Mouse (Mus musculus): ENCODE measurements around the gene Sox12. TPM values are rescaled to one million over a fixed set of nuclear protein-coding genes. Genes with fewer than 3 reads are reported as not detected.
A peak's percentile ranks its signal among the peaks of the same experiment; 100 is the strongest.

Sox12 gene
- polyA plus RNA-seq, 1 experiment, result 8.6 TPM

DNA sequence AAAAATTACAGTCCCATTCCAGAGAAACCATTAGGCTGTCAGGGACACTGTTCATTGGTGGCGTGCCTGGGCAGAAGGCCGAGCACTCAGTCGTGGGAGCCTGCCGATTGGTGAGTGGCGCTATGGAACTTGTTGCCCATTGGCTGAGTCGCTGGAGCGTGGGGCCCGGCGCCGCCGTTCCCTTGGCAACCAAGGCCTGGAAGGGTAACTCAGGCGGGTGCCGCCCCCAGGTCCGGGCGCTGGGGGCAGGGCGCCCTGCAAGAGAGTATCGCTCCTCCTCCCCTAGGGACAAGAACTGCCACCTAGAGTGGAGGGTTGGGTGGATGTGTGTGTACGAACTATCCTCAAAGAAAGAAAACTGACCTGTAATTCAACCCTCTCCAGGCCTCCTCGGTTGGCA is 8.3 kb upstream of the Sox12 start:
- DNase-seq (ENCODE audit: low spot score), result peak; percentile 70

DNA sequence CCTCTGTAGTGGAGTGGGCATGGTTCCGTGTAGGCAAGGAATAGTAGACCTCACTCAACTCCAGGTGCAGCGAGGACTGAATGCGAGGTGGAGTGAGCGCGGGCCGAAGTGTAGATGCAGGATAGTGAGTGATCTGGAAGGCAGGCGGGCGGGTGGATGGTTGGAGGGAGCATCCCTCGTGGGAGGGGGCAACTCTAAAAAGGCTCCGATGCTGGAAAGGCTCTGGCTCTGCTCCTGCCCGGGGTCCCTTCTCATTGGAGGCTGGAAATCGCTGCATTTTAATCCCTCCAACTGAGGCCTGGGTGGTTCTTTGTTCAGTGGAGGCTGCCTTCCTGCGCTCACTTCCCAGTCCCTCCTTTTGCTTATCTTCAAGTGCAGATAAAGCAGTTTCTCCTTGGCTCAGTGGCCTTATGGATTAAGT is 1.3 kb upstream of the Sox12 start:
- no peak for DNase-seq (ENCODE audit: low spot score)

DNA sequence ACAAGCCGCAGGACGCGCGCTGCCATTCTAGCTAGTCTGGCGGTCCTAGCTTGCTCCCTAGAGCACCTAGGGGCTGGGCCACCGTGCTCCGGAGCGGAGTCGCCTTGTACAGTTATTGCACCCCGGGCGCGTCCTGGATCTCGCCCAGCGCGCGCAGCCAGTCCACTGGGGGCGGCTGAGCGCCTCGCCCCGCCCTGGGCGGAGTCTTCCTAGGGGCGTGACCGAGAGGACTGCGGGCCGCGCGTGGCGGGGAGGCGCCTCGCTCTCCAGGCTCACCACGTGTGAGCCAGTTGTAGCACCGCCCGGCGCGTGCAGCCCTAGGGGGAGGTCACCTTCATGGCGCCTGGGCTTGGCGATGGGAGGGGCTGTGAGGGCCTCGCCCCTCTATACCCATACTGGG is 828 bp upstream of the Sox12 start:
- DNase-seq (ENCODE audit: low spot score), result peak; percentile 83

DNA sequence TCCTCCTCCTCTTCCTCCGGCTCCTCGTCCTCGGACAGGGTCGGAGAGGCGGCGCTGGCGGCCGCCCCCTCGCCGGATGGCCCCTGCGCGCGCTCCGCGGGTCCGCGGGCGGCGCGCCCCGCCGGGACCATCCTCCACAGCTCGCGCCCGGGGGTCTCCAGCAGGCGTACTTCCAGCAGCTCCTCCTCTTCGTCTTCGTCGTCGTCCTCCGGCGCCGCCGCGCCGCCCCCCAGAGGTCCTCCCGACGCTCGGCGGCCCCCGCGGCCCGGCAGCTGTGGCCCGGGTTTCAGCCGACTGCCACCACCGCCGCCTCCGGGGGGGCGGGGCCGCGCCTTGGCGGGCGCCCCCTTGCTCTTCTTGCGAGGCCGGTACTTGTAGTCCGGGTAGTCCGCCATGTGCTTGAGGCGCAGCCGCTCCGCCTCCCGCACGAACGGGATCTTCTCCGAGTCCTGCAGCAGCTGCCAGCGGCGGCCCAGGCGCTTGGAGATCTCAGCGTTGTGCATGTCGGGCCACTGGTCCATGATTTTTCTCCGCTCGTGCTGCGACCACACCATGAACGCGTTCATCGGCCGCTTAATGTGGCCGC is 766 bp downstream of the Sox12 start:
- DNase-seq (ENCODE audit: low spot score), result peak; percentile 51

DNA sequence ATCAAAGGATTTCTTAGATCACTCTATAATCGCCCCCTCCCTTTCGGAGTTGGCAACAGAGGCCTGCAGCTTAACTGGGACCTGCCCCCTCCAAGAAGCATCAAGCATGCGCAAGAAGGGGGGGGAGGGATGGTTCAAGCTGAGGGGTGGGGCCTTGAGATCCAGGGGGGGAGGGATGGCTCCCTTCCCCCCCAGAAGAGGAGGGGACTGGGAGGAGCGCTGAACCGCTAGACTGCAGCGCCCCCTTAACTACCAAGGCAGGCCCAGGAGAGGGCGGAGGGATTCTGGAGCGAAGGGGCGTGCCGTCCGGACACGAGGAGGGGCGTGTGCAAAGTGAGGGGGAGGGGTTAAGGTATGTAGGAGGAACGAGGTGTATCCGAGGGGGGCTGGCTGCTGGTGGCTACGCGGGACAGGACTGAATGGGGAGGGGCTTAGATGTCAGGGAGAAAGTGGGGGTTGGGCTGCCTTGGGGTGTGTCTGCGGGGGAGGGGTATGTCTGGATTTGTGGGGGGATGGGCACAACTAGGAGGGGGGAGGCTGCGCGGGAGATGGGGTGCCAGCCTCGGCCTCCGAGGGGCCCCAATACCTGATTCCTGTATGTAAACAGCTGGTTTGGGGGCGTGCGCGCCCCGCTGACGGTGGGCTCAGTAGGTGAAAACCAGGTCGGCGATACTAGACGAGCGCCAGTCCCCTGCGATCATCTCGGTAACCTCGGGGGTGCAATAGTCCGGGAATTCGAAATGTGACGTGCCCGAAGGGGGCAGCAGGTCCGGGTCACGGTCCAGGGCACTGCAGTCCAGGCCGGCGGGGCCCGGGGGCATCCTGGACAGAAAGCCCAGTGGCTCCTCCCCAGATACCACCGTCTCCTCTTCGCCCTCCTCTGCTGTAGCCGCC is 1.5 kb downstream of the Sox12 start:
- no peak for DNase-seq (ENCODE audit: low spot score)

DNA sequence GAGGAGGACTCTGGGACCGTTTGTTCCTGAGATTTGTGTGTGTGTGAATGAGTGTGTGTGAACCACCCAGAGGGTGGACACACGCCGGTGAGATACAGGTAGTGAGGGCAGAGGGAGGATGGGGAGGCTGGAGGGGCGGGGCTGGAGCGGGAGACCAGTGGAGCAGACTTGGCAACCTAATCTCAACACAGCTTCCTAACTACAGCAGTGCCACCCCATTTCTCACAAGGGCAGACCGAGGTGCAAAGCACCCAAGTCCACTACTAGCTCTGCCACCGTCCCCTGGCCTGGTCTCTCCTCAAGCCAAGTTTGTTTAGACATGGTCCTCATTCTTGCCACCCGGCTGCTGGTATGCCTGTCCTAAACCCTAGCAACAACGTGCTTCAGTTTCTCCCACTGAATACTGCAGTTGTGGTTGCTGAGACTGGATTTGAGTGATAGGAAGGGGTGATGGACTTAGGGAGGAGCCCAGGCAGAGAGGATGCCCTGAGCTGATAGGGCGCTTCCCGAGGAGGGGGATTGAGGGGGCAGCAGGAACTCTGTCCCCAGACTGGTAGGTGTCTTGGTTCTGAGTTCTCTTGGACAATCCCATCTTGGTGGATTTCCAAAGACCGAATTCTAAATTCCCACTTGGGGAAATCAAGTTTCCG is 2.5 kb downstream of the Sox12 start:
- no peak for DNase-seq (ENCODE audit: low spot score)

DNA sequence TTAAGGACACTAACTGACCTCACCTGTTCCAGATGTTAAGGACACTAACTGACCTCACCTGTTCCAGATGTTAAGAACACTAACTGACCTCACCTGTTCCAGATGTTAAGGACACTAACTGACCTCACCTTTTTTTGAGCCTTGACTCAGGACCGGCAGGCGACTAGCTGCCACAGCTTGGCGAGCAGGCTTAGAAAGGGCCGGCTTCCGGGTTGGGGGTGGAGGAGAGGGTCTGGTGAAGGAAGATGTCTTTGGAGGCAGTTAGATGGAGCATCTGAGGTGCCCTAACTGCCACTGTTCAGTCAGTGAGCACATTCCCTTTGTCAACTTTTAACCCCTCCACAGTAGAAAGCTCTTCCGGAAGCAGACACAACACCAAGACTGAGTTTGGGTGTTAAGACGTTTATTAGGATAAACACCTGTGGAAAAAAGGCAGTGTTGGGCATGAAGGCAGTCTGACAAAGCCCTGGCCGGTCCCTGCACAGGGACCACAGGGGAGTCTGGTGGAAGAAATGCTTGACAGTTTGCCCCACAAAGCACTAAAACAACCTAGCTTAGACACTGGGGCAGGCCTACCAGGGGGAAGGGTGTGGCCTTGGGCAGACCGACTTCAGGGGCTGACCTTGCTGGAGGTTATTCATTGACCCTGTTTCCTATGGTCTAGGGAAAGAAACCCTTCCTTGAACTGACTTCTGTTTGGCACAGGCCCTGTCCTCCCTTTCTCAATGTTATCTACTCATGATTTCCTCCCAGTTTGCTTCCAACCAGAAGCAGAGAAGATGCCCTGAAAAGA is 4.4 kb downstream of the Sox12 start:
- DNase-seq (ENCODE audit: low spot score), result no peak

DNA sequence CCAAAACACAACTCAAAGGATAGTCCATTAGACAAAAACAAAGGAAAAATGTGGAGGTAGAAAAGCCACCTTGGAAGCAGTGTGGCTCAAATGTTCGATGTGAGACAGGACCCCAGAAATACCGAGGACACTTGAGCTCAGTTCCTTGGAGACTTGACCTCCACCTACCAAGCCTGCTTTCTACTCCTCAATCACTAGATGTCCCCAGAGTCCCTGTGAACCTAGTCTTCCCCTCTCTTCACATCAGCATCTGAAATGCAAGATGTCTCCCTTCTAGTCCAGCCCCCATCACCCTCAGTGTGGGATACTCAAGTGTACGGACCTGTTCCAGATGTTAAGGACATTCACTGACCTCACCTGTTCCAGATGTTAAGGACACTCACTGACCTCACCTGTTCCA is 5.1 kb downstream of the Sox12 start:
- DNase-seq (ENCODE audit: low spot score), result no peak

DNA sequence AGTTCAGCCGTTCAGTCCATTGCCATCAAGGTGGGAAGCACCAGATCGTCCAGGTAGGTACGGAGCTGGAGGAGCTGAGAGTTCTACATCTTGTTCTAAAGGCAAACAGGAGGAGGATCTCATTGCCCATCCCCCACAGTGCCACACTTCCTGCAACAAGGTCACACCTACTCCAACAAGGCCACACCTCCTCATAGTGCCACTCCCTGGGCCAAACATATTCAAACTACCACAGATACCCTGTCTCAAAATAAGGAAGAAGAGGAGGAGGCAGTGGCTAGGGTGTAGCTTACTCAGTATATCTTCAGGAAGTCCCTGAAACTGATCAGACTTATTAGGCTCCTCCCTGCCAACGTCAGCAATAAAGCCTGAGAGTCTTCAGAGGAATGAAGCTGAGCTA is 13.7 kb downstream of the Sox12 start:
- DNase-seq (ENCODE audit: low spot score), result no peak

DNA sequence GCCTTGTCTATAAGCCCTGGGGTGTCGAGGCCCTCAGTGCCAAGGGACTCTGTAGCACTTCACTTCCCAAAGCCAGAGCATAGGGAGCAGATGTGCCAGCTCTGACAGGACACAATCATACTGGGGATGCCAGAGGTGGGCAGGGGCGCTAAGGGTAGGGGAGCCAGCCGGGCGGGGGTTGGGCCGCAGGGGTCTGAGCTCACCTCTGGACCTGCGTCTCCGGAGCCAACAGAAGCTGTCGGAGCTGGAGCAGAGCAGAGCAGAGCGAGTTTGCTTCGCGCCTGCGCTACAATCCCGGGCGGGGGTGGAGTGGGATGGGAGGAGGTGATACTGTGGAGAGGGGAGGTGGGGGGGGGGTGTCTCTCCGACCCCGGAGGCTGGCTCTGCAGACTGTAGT is 21.5 kb downstream of the Sox12 start, which contains the start of gene Nrsn2:
Gene Nrsn2, minus strand, starts transcription at position 294 of the 397 bp plus-strand sequence.
- no peak for DNase-seq (ENCODE audit: low spot score)

DNA sequence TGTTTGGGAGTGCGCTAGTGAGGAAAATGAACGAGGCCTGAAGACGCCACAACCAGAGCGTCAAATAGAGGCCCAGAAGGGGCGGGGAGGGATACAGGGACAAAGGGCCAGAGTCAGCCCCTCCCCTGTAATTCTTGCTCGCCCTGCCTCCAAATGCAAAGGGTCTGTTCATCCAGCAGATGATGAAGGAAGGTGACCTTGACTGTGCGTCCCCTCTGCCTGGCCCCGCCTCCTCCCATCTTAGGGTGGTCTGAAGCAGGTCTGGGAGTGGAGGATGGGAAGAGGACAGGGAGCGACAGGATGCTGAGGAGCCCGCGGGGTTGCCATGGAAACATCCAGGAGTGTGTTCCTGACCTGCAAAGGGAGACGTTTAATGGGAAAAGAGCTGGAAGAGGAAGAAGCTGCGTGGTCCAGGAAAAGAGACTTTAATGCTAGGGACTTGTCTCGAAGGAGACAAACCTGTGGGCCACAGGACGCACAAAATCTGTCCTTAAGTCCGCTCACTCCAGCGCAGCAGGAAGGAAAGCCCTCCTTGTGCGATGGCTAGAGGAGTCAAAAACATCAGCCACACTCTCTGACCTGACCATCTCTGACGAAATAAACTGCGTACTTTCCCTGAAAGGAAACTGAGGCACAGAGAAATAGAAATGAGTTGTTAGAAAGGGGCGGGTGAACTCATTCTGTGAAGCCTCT is 22.1 kb downstream of the Sox12 start:
- DNase-seq (ENCODE audit: low spot score), result no peak

DNA sequence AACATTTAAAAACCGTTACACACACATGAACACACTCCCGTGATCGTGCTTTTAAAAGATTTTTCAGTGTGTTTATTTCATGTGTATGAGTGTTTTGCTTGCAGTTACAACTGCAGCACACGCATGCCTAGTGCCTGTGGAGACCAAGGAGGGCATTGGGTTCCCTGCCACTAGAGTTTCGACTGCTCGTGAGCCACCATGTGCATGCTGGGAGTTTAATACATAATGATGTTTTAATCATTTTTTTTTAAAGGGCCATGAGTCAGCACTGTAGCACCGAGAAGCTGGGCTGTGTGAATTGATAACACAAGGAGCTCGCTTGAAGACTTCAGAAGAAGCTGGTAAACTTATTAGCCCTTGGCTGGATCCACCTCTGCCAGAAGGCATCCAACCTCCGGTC is 24.3 kb downstream of the Sox12 start:
- no peak for DNase-seq (ENCODE audit: low spot score)

DNA sequence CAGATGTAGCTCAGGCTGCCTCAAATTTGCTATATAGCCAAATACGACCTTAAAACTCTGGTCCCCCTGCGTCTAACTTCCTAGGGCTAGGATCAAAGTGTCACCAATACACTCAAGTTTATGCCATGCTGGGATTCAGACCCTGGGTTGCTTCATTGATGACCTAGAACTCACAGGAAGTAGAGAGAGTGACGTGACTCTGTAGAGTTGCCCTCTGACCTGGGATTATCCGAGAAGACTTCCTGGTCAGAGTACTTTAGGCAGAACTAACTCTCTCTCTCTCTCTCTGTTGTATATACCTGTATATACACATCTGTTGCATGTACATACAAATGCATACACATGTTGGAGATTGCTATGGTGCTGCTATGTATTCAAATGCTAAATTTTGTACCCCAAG is 25.2 kb downstream of the Sox12 start:
- no peak for DNase-seq (ENCODE audit: low spot score)

DNA sequence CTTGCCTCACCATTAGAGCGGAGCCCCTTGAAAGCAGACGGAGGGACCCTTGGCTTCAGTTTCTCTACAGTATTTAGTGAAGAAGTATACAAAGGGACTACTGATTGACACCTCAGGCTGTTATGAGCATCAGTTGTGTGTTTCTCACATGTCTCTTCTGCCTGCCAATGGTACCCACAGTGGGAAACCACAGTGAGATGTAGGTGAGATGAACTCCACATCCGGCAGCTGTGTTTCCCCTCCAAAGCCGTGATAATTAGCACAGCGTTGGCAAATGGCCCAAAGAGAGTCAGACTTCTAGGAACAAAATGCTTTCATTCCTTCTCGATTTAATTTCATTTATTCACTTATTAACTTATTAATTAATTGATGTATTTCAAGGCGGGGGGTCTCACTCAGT is 25.8 kb downstream of the Sox12 start:
- no peak for DNase-seq (ENCODE audit: low spot score)

DNA sequence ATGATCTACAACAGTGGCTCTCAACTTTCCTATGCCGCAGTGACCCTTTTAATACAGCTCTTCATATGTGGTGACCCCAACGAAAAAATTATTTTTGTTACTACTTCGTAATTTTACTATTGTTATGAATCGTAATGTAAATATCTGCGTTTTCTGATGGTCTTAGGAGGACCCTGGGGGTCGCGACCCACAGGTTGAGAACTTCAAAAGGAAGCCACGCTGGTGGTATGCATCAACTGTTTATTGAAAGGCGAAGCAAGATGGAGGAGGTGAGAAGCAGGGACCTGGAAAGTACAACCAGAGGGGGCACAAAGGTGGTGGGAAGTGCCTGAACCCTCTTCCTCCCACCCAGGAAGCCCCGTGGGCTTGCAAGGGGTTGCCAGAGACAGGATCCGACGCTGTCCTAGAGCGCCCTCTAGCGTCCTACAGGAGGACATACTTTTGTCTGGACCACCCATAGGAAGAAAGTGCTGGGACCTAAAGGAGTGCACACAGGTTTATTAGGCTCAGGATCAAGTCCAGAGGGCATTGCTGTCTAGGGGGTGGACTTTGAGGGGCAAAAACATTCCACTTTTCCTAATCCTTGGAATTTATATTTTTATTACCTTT is 29.2 kb downstream of the Sox12 start:
- DNase-seq (ENCODE audit: low spot score), result no peak

DNA sequence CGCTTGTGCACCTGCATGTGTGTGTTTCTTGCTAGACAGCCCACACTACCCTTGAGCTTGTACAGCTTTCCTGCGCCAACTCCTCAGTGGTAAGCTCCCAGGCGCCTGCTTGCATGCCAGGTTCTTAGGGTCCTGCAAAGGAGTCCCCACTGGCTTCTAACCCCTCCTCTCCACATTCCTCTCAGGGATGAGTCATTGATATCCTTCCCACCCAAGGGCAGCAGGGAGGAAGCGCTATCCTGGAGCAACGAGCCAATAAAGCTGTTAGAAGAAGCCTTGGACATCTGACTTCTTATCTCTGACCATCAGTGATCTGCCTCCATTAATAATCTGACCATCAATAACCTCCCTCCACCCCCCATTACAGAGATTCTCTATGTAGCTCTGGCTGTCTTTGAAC is 29.9 kb downstream of the Sox12 start:
- DNase-seq (ENCODE audit: low spot score), result no peak

DNA sequence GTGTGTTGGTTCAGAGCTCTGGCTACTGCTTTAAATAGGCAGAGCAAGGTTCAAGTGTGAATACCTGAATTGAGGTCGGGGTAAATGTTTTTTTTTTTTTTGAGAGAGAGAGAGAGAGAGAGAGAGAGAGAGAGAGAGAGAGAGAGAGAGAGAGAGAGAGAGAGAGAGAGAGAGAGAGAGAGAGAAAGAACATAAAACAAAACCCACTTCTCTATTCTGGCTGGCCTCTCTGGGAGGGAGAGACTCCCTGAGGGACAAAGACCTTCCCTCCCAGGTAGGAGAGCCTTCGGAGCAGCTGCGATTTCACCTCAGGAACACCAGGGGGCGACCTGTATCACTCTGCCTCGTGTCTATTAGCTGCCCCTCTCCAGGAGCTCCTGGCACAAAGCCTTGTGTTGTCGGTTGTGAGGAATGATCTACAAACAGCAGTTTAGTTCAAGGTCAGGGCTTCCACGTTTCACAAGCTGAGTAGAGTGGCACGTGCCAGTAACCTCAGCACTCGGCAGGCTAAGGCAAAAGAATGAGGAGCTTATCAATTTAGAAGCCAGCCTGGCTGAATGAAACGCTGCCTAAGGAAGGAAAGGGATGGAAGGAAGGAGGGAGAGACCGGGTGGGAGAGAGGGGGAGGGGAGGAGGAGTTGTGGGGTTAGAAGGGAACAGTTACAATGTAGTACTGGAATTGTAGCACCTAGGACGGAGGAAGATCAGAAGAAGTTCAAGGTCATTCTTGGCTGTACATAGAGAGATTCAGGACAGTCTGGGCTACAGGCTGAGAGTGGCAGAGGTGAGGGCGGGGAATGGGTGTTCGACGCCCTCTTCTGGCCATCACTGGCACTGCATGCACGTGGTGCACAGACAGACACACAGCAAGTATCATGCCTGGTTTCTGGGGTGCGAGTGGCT is 34.4 kb downstream of the Sox12 start:
- no peak for DNase-seq (ENCODE audit: low spot score)

DNA sequence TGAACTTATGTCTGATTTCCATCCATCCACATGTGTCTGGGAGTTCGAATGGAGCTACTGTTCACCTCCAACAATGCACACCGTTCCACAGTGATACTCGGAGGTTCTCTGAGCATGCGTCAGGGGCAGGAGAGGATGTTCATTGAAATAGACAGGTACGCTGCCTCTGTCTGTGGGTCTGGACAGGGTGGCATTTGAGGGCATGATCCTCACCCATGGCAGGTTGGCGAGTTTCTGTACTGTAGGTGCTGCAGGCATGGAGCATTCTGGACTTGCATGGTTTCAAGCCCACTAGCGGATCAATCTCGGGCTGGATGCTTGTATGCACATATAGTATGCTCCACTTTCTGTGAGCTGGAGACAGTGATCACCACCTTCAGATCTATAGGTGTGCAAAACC is 36.7 kb downstream of the Sox12 start:
- no peak for DNase-seq (ENCODE audit: low spot score)

DNA sequence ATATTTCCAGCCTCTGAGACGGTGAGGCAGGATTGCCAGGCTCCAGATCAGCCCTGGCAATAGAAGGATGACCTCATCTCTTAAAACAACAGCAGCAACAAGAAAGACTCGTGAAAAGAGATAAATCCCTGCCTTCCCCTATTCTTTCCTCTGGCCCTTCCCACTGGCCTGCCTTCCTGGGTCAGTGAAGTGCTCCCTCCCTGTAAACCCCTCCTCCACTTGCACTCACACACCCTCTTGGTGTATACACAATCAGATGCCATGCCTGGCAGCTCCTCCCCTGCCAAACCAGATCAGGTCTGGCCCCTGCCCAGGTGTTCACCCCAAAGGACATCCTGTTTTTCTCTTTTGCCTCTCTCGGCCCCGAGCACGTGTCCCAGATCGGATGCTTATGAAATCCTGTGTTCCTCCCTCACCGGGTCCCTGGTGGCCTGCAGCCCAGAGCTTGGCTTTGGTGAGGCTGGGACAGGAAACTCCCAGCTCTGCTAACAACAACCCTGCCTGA is 37.5 kb downstream of the Sox12 start:
- no peak for DNase-seq (ENCODE audit: low spot score)

DNA sequence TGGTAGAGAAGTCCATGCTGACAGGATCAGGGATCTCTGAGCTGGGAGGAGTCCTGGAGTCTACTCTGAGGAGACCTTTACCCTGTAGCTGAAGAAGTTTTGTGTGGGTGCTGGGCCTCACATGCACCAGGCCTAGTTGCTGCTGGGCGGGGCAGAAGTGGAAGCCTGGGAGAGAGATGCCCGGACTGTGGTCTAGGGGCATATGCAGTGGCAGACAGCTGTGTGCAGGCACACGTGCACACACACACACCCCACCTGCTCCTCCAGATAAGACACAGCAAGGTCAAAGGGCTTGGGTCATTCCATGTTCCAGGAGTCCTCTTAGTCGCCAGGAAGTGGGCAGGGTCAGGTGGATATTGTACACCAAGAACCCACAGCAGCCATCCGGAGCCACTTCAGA is 38.2 kb downstream of the Sox12 start:
- no peak for DNase-seq (ENCODE audit: low spot score)
